Mouse (Mus musculus): ENCODE measurements at regions not wholly inside any gene's neighbourhood (a gene's known extent, or its start where the extent isn't known, plus 50 kb on each side); places are given as distances from the start of the nearest gene placed in this dataset.

GRCm38 (mm10) chr16:30826128-30826527 lies 226.6 kb downstream of the Fam43a start:
- H3K9me3 ChIP-seq: no peaks in the 10 kb centered on the region
- no peak overlapping the region for H3K27ac ChIP-seq
- no peak overlapping the region for H3K4me2 ChIP-seq
- H3K9ac ChIP-seq: no peak overlapping the region
- no peaks in the 10 kb centered on the region for H3K36me3 ChIP-seq
- WGBS: 63% methylated on average over 3 of the region's 3 CpGs
- H3K4me1 ChIP-seq (replicated peaks): peaks cover 17% of the 10 kb centered on the region
- ATAC-seq (ENCODE audit: low FRiP score): no peak
- H3K27me3 ChIP-seq: no peaks in the 10 kb centered on the region
- H3K4me3 ChIP-seq: no peak overlapping the region

DNA sequence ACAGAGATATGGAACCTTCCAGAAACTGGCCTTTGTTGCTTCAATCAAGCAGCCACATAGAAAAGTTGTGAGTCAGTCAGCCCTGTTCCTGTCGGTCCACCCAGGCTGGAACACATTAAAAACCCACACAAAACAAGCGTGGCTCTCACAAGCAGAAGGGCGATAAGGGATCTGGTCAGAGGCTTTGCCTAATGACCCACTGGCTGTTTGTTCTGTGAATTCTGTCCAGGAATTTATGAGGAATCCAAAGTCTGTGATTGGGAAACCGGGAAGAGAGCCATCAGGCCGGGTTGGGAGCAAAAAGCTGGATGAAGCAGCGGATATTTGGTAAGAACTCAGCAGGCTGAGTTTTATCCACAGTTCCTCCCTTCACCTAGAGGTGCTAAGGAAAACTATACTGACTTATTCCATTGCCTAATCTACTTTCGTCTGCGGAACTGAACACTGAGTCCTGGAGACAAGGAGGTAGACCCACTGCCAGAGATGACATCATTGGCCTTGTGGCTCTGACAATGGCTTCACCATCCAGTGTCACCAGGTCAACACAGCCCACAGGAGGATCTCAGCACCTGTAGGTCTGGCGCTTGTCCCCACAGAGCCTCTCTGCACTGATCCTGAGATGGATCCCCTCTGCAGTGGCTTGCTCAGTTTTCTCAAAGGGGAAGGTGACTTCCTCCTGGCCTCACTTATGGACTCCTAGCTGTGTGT lies 228.5 kb downstream of the Fam43a start:
- Histone ChIP-seq H3K27me3 (no peaks in the 10 kb centered on the region), H3K4me2 (no peak overlapping the region), H3K36me3 (no peaks in the 10 kb centered on the region), H3K9ac (no peak overlapping the region), H3K4me1 (replicated peaks) (0 out of 2 replicates have a peak, but pooled peaks cover 4% of the 10 kb centered on the region), H3K9me3 (0 out of 2 replicates have a peak, but pooled peaks cover 4% of the 10 kb centered on the region), H3K4me3 (no peak overlapping the region), H3K27ac (no peak overlapping the region)
- no peak for ATAC-seq (ENCODE audit: low FRiP score)
- 90% methylated on average over 9 of the region's 9 CpGs for WGBS

DNA sequence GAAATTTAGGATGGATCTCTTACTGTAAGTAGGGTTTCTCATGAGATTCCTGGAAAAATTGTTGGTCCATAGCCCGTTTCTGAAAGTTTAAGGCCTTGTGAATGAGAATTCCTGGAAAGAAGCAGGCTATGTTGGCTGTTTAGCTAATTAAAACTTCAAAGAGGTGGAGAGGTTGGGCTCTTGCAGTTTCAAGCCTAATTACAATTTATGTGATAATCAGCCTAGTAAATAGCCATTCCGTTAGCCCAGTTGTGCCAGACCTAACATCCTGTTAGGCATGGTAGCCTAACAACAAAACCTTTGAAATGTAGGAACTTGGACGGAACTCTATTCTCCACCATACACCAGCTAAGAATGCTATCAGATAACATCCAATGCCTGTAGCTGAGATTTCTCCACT lies 235.0 kb downstream of the Fam43a start:
- Histone ChIP-seq H3K4me1 (replicated peaks) (0 out of 2 replicates have a peak, but pooled peaks cover 4% of the 10 kb centered on the region), H3K4me3 (no peak overlapping the region), H3K9me3 (0 out of 2 replicates have a peak, but pooled peaks cover 4% of the 10 kb centered on the region), H3K4me2 (no peak overlapping the region), H3K36me3 (no peaks in the 10 kb centered on the region), H3K27ac (no peak overlapping the region), H3K27me3 (no peaks in the 10 kb centered on the region), H3K9ac (no peak overlapping the region)
- WGBS: 74% methylated on average over 3 of the region's 3 CpGs
- ATAC-seq (ENCODE audit: low FRiP score): no peak

DNA sequence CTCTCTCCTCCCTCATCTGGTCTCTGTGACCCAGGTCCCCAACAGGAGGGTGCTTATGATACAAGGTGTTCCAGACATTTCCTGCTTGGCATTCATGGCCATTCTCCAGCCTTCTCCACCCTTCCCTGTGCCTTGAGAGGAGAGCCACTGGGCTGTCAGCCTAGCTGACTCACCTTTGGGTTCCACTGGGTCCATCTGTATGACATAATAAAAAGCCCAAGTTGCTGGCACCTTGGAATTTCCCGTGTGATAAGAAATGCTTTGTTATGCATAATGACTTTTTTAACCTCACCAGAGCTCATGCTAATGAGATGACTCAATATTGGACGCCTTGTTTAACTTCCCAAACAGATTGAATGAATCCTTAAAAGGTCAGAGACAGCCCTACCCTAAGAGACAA lies 236.2 kb downstream of the Fam43a start:
- Histone ChIP-seq H3K27ac (no peak overlapping the region), H3K4me1 (replicated peaks) (no peaks in the 10 kb centered on the region), H3K27me3 (no peaks in the 10 kb centered on the region), H3K9me3 (peaks cover 11% of the 10 kb centered on the region), H3K36me3 (no peaks in the 10 kb centered on the region), H3K4me2 (no peak overlapping the region), H3K9ac (no peak overlapping the region), H3K4me3 (no peak overlapping the region)
- WGBS: 60% methylated on average over 2 of the region's 2 CpGs
- no peak for ATAC-seq (ENCODE audit: low FRiP score)

GRCm38 (mm10) chr16:30842831-30843230 lies 238.4 kb downstream of the Xxylt1 start:
- Histone ChIP-seq H3K27me3 (no peaks in the 10 kb centered on the region), H3K27ac (no peak overlapping the region), H3K4me2 (no peak overlapping the region), H3K9me3 (peaks cover 13% of the 10 kb centered on the region), H3K36me3 (no peaks in the 10 kb centered on the region), H3K9ac (no peak overlapping the region), H3K4me1 (replicated peaks) (no peaks in the 10 kb centered on the region), H3K4me3 (no peak overlapping the region)
- ATAC-seq (ENCODE audit: low FRiP score): no peak
- 76% methylated on average over 2 of the region's 2 CpGs for WGBS

- ATAC-seq (ENCODE audit: low FRiP score): no peak
- Histone ChIP-seq H3K4me1 (replicated peaks) (0 out of 2 replicates have a peak, but pooled peaks cover 5% of the 10 kb centered on the region), H3K27me3 (no peaks in the 10 kb centered on the region), H3K27ac (no peak overlapping the region), H3K36me3 (no peaks in the 10 kb centered on the region), H3K9ac (no peak overlapping the region), H3K4me2 (no peak overlapping the region), H3K9me3 (no peaks in the 10 kb centered on the region), H3K4me3 (no peak overlapping the region)
- 77% methylated on average over 1 of the region's 1 CpGs for WGBS
Observed at GRCm38 (mm10) chr16:30852595-30852994, 228.6 kb downstream of the Xxylt1 start.

DNA sequence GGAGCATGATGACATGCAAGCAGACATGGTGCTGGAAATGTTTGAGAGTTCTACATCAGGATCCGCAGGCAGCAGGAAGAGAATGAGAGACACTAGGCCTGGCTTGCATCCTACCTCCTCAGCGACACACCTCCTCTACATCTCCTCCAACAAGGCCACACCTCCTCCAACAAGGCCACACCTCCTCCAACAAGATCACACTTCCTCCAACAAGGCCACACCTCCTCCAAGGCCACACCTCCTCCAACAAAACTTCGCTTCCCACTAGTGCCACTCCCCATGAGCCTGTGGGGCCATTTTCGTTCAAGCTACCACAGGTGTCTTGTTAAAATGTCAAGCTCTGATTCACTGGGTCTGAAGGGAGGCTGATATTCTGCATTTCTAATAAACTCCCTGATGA lies 226.5 kb downstream of the Xxylt1 start:
- Histone ChIP-seq H3K4me3 (no peak overlapping the region), H3K4me1 (replicated peaks) (0 out of 2 replicates have a peak, but pooled peaks cover 5% of the 10 kb centered on the region), H3K9ac (no peak overlapping the region), H3K27ac (no peak overlapping the region), H3K4me2 (no peak overlapping the region), H3K27me3 (no peaks in the 10 kb centered on the region), H3K36me3 (no peaks in the 10 kb centered on the region), H3K9me3 (no peaks in the 10 kb centered on the region)
- ATAC-seq (ENCODE audit: low FRiP score): no peak
- 76% methylated on average over 4 of the region's 4 CpGs for WGBS

DNA sequence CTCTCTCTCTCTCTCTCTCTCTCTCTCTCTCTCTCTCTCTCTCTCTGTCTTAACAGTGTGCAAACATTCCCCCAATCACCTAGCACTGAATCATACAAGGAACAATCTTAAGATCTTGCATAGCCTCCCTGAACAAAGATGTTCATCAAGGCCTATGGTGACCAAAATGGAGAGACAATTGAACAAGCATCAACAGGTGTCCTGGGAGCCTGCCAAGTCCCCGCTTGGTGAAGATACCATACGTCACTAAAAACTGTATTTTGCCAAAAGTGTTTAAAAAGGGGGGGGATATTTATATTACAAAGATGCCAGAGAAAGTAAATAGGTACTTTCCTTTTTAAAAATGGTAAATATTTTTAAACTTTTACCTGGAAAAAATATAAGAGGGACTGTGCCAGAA lies 223.6 kb downstream of the Xxylt1 start:
- Histone ChIP-seq H3K9me3 (no peaks in the 10 kb centered on the region), H3K4me3 (no peak overlapping the region), H3K4me1 (replicated peaks) (0 out of 2 replicates have a peak, but pooled peaks cover 5% of the 10 kb centered on the region), H3K36me3 (no peaks in the 10 kb centered on the region), H3K9ac (no peak overlapping the region), H3K27me3 (no peaks in the 10 kb centered on the region), H3K27ac (no peak overlapping the region), H3K4me2 (no peak overlapping the region)
- WGBS: 83% methylated on average over 2 of the region's 2 CpGs
- ATAC-seq (ENCODE audit: low FRiP score): no peak

DNA sequence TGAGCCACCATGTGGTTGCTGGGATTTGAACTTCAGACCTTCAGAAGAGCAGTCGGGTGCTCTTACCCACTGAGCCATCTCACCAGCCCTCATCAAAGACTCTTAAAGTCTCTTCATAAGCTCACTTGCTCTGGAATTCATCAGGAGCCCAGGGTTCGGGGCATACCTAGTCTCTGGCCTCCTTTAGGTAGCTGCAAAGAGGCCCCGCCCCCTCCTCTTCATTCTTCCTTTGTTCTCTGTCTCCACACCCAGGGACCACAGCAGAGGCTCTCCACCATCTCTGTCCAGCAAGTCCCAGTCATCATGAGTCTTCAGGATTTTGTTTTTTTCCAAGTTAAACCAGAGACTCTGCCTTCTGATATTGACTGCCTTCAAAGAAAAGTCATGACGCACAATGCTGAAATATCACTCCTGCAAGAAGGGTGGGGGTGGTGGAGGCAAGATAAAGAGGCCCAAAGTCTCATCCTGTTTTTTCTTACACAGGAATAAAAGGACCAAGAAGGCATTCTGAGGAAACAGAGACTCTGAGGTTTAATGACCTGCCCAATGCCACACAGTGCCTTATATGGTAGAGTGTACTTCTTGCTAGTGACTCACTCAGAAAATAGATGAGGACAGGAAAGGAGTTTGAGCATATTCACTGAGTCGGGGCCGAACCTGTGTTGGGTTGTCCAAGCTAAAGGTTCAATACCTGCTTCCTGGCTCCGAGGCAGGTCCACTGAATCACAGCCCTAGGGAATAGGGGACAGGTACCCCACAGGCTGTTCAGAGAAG lies 211.9 kb downstream of the Xxylt1 start:
- WGBS: 92% methylated on average over 7 of the region's 7 CpGs
- Histone ChIP-seq H3K4me2 (no peak overlapping the region), H3K9ac (no peak overlapping the region), H3K9me3 (no peaks in the 10 kb centered on the region), H3K4me3 (no peak overlapping the region), H3K27me3 (no peaks in the 10 kb centered on the region), H3K4me1 (replicated peaks) (peaks cover 16% of the 10 kb centered on the region), H3K27ac (no peak overlapping the region), H3K36me3 (no peaks in the 10 kb centered on the region)
- no peak for ATAC-seq (ENCODE audit: low FRiP score)

DNA sequence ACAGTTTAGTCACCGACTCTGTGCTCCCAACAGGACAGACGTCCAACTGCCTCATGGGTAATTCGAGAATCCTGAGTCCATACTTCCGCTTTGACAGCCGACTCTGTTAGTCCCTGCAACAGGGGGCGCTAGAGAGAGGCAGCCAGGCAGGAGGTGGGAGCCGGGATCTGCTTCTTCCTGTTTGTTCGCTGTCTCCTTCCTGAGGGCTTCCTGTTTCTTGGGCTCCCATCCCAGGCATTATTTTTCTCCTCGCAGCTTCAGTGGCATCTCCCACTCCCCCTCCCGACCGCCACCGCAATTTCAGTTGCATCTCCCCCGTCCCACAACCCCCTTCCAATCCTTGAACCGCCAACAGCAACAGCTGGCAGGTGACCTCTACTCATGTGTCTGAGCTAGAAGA lies 211.1 kb downstream of the Xxylt1 start:
- Histone ChIP-seq H3K36me3 (no peaks in the 10 kb centered on the region), H3K9ac (no peak overlapping the region), H3K27me3 (no peaks in the 10 kb centered on the region), H3K27ac (no peak overlapping the region), H3K4me2 (no peak overlapping the region), H3K9me3 (no peaks in the 10 kb centered on the region), H3K4me1 (replicated peaks) (peaks cover 19% of the 10 kb centered on the region), H3K4me3 (no peak overlapping the region)
- no peak for ATAC-seq (ENCODE audit: low FRiP score)
- whole genome bisulfite sequencing: 79% methylated on average over 14 of the region's 14 CpGs

- H3K4me2 ChIP-seq: no peak overlapping the region
- no peaks in the 10 kb centered on the region for H3K9me3 ChIP-seq
- WGBS: 22% methylated on average over 2 of the region's 2 CpGs
- H3K27ac ChIP-seq: peak overlapping the region; percentile 19; the same call in 1 of the 2 replicates
- no peaks in the 10 kb centered on the region for H3K36me3 ChIP-seq
- H3K27me3 ChIP-seq: no peaks in the 10 kb centered on the region
- ATAC-seq (ENCODE audit: low FRiP score): no peak
- H3K4me1 ChIP-seq (replicated peaks): peaks cover 23% of the 10 kb centered on the region
- no peak overlapping the region for H3K9ac ChIP-seq
- no peak overlapping the region for H3K4me3 ChIP-seq
Observed at GRCm38 (mm10) chr16:30870676-30871075, 210.6 kb downstream of the Xxylt1 start.

GRCm38 (mm10) chr16:30872147-30872546 lies 209.1 kb downstream of the Xxylt1 start:
- Histone ChIP-seq H3K9me3 (no peaks in the 10 kb centered on the region), H3K9ac (no peak overlapping the region), H3K36me3 (no peaks in the 10 kb centered on the region), H3K4me1 (replicated peaks) (peaks cover 23% of the 10 kb centered on the region), H3K27me3 (no peaks in the 10 kb centered on the region), H3K27ac (no peak overlapping the region), H3K4me3 (no peak overlapping the region), H3K4me2 (no peak overlapping the region)
- no peak for ATAC-seq (ENCODE audit: low FRiP score)
- 93% methylated on average over 5 of the region's 5 CpGs for WGBS
